Mouse (Mus musculus) liver, adult 2 months (tissue): ENCODE measurements around the gene Magi2. TPM values are rescaled to one million over a fixed set of nuclear protein-coding genes. Genes with fewer than 3 reads are reported as not detected.

Source experiments
- DNase-seq: peaks from one replicate; pipeline ENCODE4 v3.0.0-alpha.2; 2011; ENCODE audit warnings: low read depth, low spot score; ENCODE audit errors: extremely low read depth
- H3K27ac ChIP-seq: fragments of 200-500 bp; replicated peaks from 2 replicates; pipeline ENCODE4 v1.5.1; 2012; ENCODE audit warnings: low read depth, mild to moderate bottlenecking, control low read depth, inconsistent platforms, low read length; ENCODE audit not compliant: insufficient read depth
- H3K27me3 ChIP-seq: fragments of 200-500 bp; 2 replicates; pipeline ENCODE4 v1.6.1; 2012; ENCODE audit warnings: mild to moderate bottlenecking, moderate library complexity, low read length, inconsistent platforms; ENCODE audit not compliant: control insufficient read depth, insufficient read depth
- H3K36me3 ChIP-seq: fragments of 200-500 bp; 2 replicates; pipeline ENCODE4 v1.6.1; 2012; ENCODE audit warnings: low read length, inconsistent platforms; ENCODE audit not compliant: control insufficient read depth, insufficient read depth
- H3K4me1 ChIP-seq: fragments of 200-500 bp; 2 replicates; pipeline ENCODE4 v1.6.1; 2011; ENCODE audit warnings: low read length; ENCODE audit not compliant: control insufficient read depth, insufficient read depth
- H3K4me3 ChIP-seq: fragments of 200-500 bp; 2 replicates; pipeline ENCODE4 v1.5.1; 2011; ENCODE audit warnings: low read depth, mild to moderate bottlenecking, control low read depth, low read length, moderate library complexity; ENCODE audit not compliant: insufficient read depth
- H3K79me2 ChIP-seq: fragments of 200-500 bp; 2 replicates; pipeline ENCODE4 v1.6.1; 2012; ENCODE audit warnings: inconsistent platforms, mild to moderate bottlenecking, low read length, moderate library complexity; ENCODE audit not compliant: control insufficient read depth, insufficient read depth
- H3K9ac ChIP-seq: fragments of 200-500 bp; 2 replicates; pipeline ENCODE4 v1.6.1; 2012; ENCODE audit warnings: low read depth, mild to moderate bottlenecking, control low read depth, inconsistent platforms, low read length
- CTCF ChIP-seq: fragments of 200-500 bp; IDR thresholded peaks from 2 replicates; pipeline ENCODE4 v1.5.1; 2011; ENCODE audit warnings: low read depth, low read length, control low read depth
- POLR2A ChIP-seq: fragments of 200-500 bp; IDR thresholded peaks from 2 replicates; pipeline ENCODE4 v1.6.1; 2011; ENCODE audit warnings: low read length, control low read depth; ENCODE audit not compliant: insufficient read depth; ENCODE audit errors: extremely low read depth
- WGBS: fragments of 180-500 bp; shearing (Covaris S2); methylation state at CpG from one replicate; pipeline ENCODE4 v1.1.7; 2018; 5-methylcytosine and 5-hydroxymethylcytosine counted together
- polyA plus RNA-seq: library from polyadenylated mRNA; depleted of rRNA; stranded (reverse); fragments of >200 nt; gene quantifications from 2 replicates; pipeline ENCODE4 v1.2.3, GENCODE M21; 2012
- total RNA-seq: library from RNA; depleted of rRNA; stranded (reverse); fragments of >200 nt; gene quantifications from 2 replicates; pipeline ENCODE4 v1.2.3, GENCODE M21; 2014

The Magi2 gene
- total and polyA plus RNA-seq, 2 experiments: 0.06 to 0.18 TPM

DNA sequence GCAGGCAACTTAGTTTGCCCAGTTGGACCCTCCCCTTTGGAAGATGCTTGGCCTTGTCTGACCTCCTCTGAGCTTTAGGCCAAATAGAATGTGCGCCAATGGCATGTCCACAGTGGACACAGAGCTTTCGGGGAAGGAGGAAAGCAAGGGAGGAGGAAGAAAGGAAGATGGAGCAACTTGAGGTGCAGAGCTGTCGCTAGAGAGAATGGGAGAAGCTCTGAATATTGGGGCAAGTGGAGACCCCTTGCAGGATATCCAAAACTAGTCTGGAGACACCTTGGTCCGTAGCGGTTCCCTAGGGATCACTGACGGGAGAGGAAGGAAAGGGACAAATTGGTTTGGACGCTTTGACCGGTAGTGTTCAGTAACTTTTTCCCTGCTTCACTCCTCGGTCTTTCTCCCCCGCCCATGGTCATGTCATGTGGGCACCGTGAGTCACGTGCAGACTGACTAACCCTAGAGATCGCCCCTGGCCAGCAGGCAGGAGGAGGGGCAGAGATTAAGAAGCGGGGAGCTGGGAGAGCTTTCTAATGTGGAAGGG, 1.0 kb downstream of the Magi2 start:
- H3K36me3 ChIP-seq: no peaks in the 10 kb centered on the region
- no peak for TF ChIP-seq CTCF
- no peak for TF ChIP-seq POLR2A
- peak overlapping the region; percentile 25 for H3K4me3 ChIP-seq
- no peaks in the 10 kb centered on the region for H3K4me1 ChIP-seq
- no peak overlapping the region for H3K9ac ChIP-seq
- H3K27ac ChIP-seq: no peak overlapping the region
- WGBS: 2% methylated on average over 14 of the region's 14 CpGs
- no peaks in the 10 kb centered on the region for H3K79me2 ChIP-seq
- H3K27me3 ChIP-seq: peaks cover 13% of the 10 kb centered on the region
- no peak for DNase-seq

GRCm38 (mm10) chr5:19241797-19242196, 15.0 kb downstream of the Magi2 start:
- Histone ChIP-seq H3K79me2 (no peaks in the 10 kb centered on the region), H3K4me1 (no peaks in the 10 kb centered on the region), H3K27ac (no peak overlapping the region), H3K9ac (no peak overlapping the region), H3K27me3 (no peaks in the 10 kb centered on the region), H3K36me3 (no peaks in the 10 kb centered on the region), H3K4me3 (no peak overlapping the region)
- no peak for DNase-seq
- TF ChIP-seq POLR2A: no peak
- no peak for TF ChIP-seq CTCF

- DNase-seq: no peak
- WGBS: 45% methylated on average over 2 of the region's 2 CpGs
Measured at GRCm38 (mm10) chr5:19246426-19246825, 19.6 kb downstream of the Magi2 start.

GRCm38 (mm10) chr5:19247266-19247665, 20.4 kb downstream of the Magi2 start:
- Histone ChIP-seq H3K27ac (no peak overlapping the region), H3K4me1 (no peaks in the 10 kb centered on the region), H3K79me2 (no peaks in the 10 kb centered on the region), H3K9ac (no peak overlapping the region), H3K27me3 (no peaks in the 10 kb centered on the region), H3K4me3 (no peak overlapping the region), H3K36me3 (no peaks in the 10 kb centered on the region)
- TF ChIP-seq POLR2A (no peak), CTCF (no peak)
- WGBS: 74% methylated on average over 3 of the region's 3 CpGs
- DNase-seq: no peak

More at GRCm38 (mm10) chr5:19246426-19246825, 19.6 kb downstream of the Magi2 start:
- H3K79me2 ChIP-seq: no peaks in the 10 kb centered on the region
- TF ChIP-seq CTCF (no peak), POLR2A (no peak)
- no peaks in the 10 kb centered on the region for H3K4me1 ChIP-seq
- no peak overlapping the region for H3K27ac ChIP-seq
- no peak overlapping the region for H3K4me3 ChIP-seq
- no peak overlapping the region for H3K9ac ChIP-seq
- no peaks in the 10 kb centered on the region for H3K36me3 ChIP-seq
- no peaks in the 10 kb centered on the region for H3K27me3 ChIP-seq

- Histone ChIP-seq H3K27ac (no peak overlapping the region), H3K9ac (no peak overlapping the region), H3K36me3 (no peaks in the 10 kb centered on the region), H3K4me1 (no peaks in the 10 kb centered on the region), H3K4me3 (no peak overlapping the region), H3K27me3 (no peaks in the 10 kb centered on the region), H3K79me2 (no peaks in the 10 kb centered on the region)
- no peak for DNase-seq
- TF ChIP-seq POLR2A (no peak), CTCF (no peak)
- WGBS: 48% methylated on average over 5 of the region's 5 CpGs
Measured at GRCm38 (mm10) chr5:19262816-19263215, 36.0 kb downstream of the Magi2 start.

- H3K36me3 ChIP-seq: no peaks in the 10 kb centered on the region
- no peak for TF ChIP-seq POLR2A
- TF ChIP-seq CTCF: no peak
- no peaks in the 10 kb centered on the region for H3K27me3 ChIP-seq
- no peak for DNase-seq
- H3K4me3 ChIP-seq: no peak overlapping the region
- H3K4me1 ChIP-seq: no peaks in the 10 kb centered on the region
- no peak overlapping the region for H3K27ac ChIP-seq
- 58% methylated on average over 2 of the region's 2 CpGs for WGBS
- no peak overlapping the region for H3K9ac ChIP-seq
- no peaks in the 10 kb centered on the region for H3K79me2 ChIP-seq
Measured at GRCm38 (mm10) chr5:19264627-19265026, 37.8 kb downstream of the Magi2 start.
